Comparison of ENCODE assay signal across 8 mouse cellular contexts in the genomic region with DNA sequence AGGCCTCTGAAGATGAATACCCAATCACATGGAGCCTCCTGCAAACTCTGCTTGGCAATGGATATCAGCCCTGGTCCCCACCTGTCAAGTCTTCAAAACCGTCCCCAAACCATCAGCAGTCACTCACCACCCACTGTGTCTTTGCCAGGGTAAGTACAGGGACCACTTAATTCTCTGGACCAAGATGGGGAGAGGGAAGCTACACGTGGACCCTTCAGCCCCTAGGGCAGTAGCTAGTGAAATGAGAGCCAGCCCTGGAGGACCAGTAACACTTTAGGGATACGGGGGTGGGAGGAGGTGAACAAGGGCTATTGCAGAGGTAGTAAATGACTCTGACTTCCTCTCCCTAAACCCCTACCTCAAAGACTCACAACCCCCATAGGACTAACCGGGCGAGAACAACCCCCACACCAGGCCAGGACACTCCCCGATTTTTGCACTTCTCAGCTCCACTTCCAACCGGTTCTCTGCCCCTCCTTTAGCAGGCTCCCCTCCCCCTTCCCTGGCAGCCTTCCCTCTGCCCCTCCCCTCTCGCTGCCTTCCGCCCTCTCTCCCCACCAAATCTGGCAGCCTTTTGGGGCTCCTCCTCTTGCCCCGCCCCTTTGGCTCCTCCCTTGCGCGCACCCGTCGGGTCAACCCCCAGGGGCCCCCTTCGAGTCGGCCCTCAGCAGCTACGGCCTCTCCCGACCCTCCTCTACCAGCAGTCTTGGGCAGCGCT. TPM values are rescaled to one million over a fixed set of nuclear protein-coding genes. Genes with fewer than 3 reads are reported as not detected.
DNase-seq lines count a peak whose midpoint lies in the region; ATAC-seq and TF ChIP-seq lines count a peak whose summit lies in the region.

No protein-coding gene starts in this region.

- peak overlapping the region; percentile 48 for H3ac ChIP-seq in C2C12 (ENCODE audit: control insufficient read depth, insufficient read length, low read depth)

- peak; percentile 32; the same call in 1 of the 2 replicates for TF ChIP-seq POLR2A in embryonic fibroblast, embryonic 13.5 days (IDR thresholded peaks at IDR 0.05; ENCODE audit: low read depth, low read length)

- H3K79me2 ChIP-seq in C2C12 (ENCODE audit: control insufficient read depth, insufficient read depth): no peaks in the 10 kb centered on the region

- H3K9me3 ChIP-seq in heart, embryonic 14.5 days (ENCODE audit: control insufficient read depth, low read length): no peaks in the 10 kb centered on the region
- 0 out of 2 replicates have a peak, but pooled peaks cover 8% of the 10 kb centered on the region for H3K9me3 ChIP-seq in liver, embryonic 12.5 days (replicated peaks)
- H3K9me3 ChIP-seq in stomach, postnatal 0 days (ENCODE audit: control insufficient read depth, low read length): no peaks in the 10 kb centered on the region

- peak; percentile 88 for ATAC-seq in heart, embryonic 14.5 days (ENCODE audit: insufficient number of reproducible peaks, insufficient read depth, low FRiP score, low read depth)
- peak; percentile 75 for ATAC-seq in liver, embryonic 12.5 days
- peak; percentile 90 for ATAC-seq in stomach, postnatal 0 days (ENCODE audit: low FRiP score, low TSS enrichment)

- peak overlapping the region; percentile 21; the same call in 1 of the 2 replicates for H3K27ac ChIP-seq in embryonic fibroblast, embryonic 13.5 days (ENCODE audit: insufficient read depth, low read length)
- peak overlapping the region; percentile 87 to 94 for H3K27ac ChIP-seq in heart, embryonic 14.5 days (replicated peaks in 1 of 2; ENCODE audit: control insufficient read depth in 1 of 2, insufficient read depth in 1 of 2, low read depth in 2 of 2, low read length in 2 of 2)
- peak overlapping the region; percentile 40; the same call in 1 of the 2 replicates for H3K27ac ChIP-seq in liver, embryonic 12.5 days
- peak overlapping the region; percentile 98 for H3K27ac ChIP-seq in stomach, postnatal 0 days (replicated peaks)

- peak overlapping the region; percentile 11 for H3K4me3 ChIP-seq in C2C12 (ENCODE audit: insufficient read depth, poor library complexity, severe bottlenecking)
- no peak overlapping the region for H3K4me3 ChIP-seq in embryonic fibroblast, embryonic 13.5 days (ENCODE audit: insufficient read depth, low read length)
- H3K4me3 ChIP-seq in heart, embryonic 14.5 days (ENCODE audit: control insufficient read depth in 1 of 2, insufficient read depth in 1 of 2, low read depth in 1 of 2, low read length in 2 of 2): peak overlapping the region; percentile 51 to 89
- peak overlapping the region; percentile 65 for H3K4me3 ChIP-seq in liver, embryonic 12.5 days
- H3K4me3 ChIP-seq in stomach, postnatal 0 days (ENCODE audit: low read depth, low read length): peak overlapping the region; percentile 88

- H3K4me1 ChIP-seq in embryonic fibroblast, embryonic 13.5 days (ENCODE audit: control insufficient read depth, insufficient read depth, low read length): no peaks in the 10 kb centered on the region
- peaks cover 21 to 38% of the 10 kb centered on the region in 2 experiments for H3K4me1 ChIP-seq in heart, embryonic 14.5 days (ENCODE audit: control insufficient read depth in 2 of 2, insufficient read depth in 2 of 2, low read length in 2 of 2)
- peaks cover 31% of the 10 kb centered on the region; the same call in 1 of the 2 replicates for H3K4me1 ChIP-seq in liver, embryonic 12.5 days
- peaks cover 3% of the 10 kb centered on the region; the same call in 1 of the 2 replicates for H3K4me1 ChIP-seq in stomach, postnatal 0 days (replicated peaks; ENCODE audit: control insufficient read depth, insufficient read depth)

- no peaks in the 10 kb centered on the region for H3K79me3 ChIP-seq in C2C12 (ENCODE audit: low read depth)

- H3K4me2 ChIP-seq in heart, embryonic 14.5 days (ENCODE audit: low read length): peak overlapping the region; percentile 93
- H3K4me2 ChIP-seq in liver, embryonic 12.5 days: peak overlapping the region; percentile 90
- peak overlapping the region; percentile 86 for H3K4me2 ChIP-seq in stomach, postnatal 0 days (replicated peaks; ENCODE audit: low read depth)

- no peak for TF ChIP-seq CTCF in C2C12 (IDR thresholded peaks at IDR 0.05; ENCODE audit: control insufficient read depth, insufficient read depth, insufficient read length)
- TF ChIP-seq CTCF in embryonic fibroblast, embryonic 13.5 days (IDR thresholded peaks at IDR 0.05; ENCODE audit: borderline replicate concordance, insufficient read depth, low read length): no peak
- no peak; the same call in 1 of the 2 replicates for TF ChIP-seq CTCF in stomach, postnatal 0 days (IDR thresholded peaks at IDR 0.05; ENCODE audit: low read depth)

- DNase-seq in adrenal gland, postnatal 4 days (ENCODE audit: low spot score in 2 of 2): peak; percentile 84 to 94
- DNase-seq in kidney, postnatal 10 days: peak; percentile 99
- peak; percentile 92 for DNase-seq in naive thymus-derived CD4-positive, alpha-beta T cell, adult 2 months (ENCODE audit: low read depth)
- peak; percentile 98 for DNase-seq in stomach, postnatal 0 days (ENCODE audit: low spot score)

- H3K36me3 ChIP-seq in C2C12 (ENCODE audit: control insufficient read depth, insufficient read depth): no peaks in the 10 kb centered on the region
- H3K36me3 ChIP-seq in heart, embryonic 14.5 days (ENCODE audit: control insufficient read depth, insufficient read depth, low read length): peaks cover 42% of the 10 kb centered on the region
- peaks cover 24% of the 10 kb centered on the region for H3K36me3 ChIP-seq in liver, embryonic 12.5 days
- peaks cover 16% of the 10 kb centered on the region for H3K36me3 ChIP-seq in stomach, postnatal 0 days (ENCODE audit: control insufficient read depth, insufficient read depth, low read length)

- no peaks in the 10 kb centered on the region for H3K27me3 ChIP-seq in C2C12 (ENCODE audit: control insufficient read depth, insufficient read depth, insufficient read length)
- H3K27me3 ChIP-seq in heart, embryonic 14.5 days (ENCODE audit: control insufficient read depth, insufficient read depth, low read length): peaks cover 8% of the 10 kb centered on the region
- peaks cover 53% of the 10 kb centered on the region for H3K27me3 ChIP-seq in liver, embryonic 12.5 days (replicated peaks)
- H3K27me3 ChIP-seq in stomach, postnatal 0 days (ENCODE audit: control insufficient read depth, insufficient read depth, low read length): no peaks in the 10 kb centered on the region

- TF ChIP-seq EP300 in stomach, postnatal 0 days (optimal IDR thresholded peaks at IDR 0.05): peak; percentile 88

- 2% methylated on average over 19 of the region's 19 CpGs for WGBS in heart, embryonic 14.5 days
- WGBS in liver, embryonic 12.5 days (ENCODE audit: insufficient replicate concordance): 6% methylated on average over 19 of the region's 19 CpGs
- 3% methylated on average over 19 of the region's 19 CpGs for WGBS in stomach, postnatal 0 days

- peak overlapping the region; percentile 94 for H3K9ac ChIP-seq in heart, embryonic 14.5 days (ENCODE audit: low read length)
- H3K9ac ChIP-seq in liver, embryonic 12.5 days: no peak overlapping the region; the same call in 1 of the 2 replicates
- H3K9ac ChIP-seq in stomach, postnatal 0 days (ENCODE audit: low read length): peak overlapping the region; percentile 45; the same call in 1 of the 2 replicates

TF ChIP-seq in C2C12, 6 proteins besides CTCF, POLR2A, EP300 and RAD21:
- TF ChIP-seq MYOD1 (IDR thresholded peaks at IDR 0.05; ENCODE audit: control insufficient read depth, insufficient read length, low read depth) (no peak), USF1 (IDR thresholded peaks at IDR 0.05; ENCODE audit: low read depth) (no peak), MAX (IDR thresholded peaks at IDR 0.05) (no peak), CEBPB (IDR thresholded peaks at IDR 0.05; ENCODE audit: low read depth) (no peak), FOSL1 (IDR thresholded peaks at IDR 0.05; ENCODE audit: insufficient read depth, low read length, poor library complexity, severe bottlenecking) (no peak), MYOG (IDR thresholded peaks at IDR 0.05; ENCODE audit: control insufficient read depth, extremely low read depth, insufficient read length) (no peak)

RNA-seq across cellular contexts. Expression of gene Zfp467, which starts 1.9 kb away (rescaled TPM):
- 0.75 TPM for polyA plus RNA-seq in C2C12 (2012; fragmentation: generic; extraction: Trizol)
- 10 to 100 TPM; 64.1 to 64.7 TPM for total RNA-seq in adrenal gland, postnatal 4 days (2021)
- 10.6 and 14.7 TPM in 2 replicates for polyA plus RNA-seq in embryonic fibroblast, embryonic 13.5 days (2011; ENCODE audit: insufficient read length, low read depth, missing spikeins)
- polyA plus RNA-seq in heart, embryonic 14.5 days (2014; fragmentation: Nextera tagmentation; extraction: Ambion mirVana): 24.8 and 26.2 TPM in 2 replicates
- 2.9 and 3.9 TPM in 2 replicates for polyA plus RNA-seq in liver, embryonic 12.5 days (2016; fragmentation: Nextera tagmentation; extraction: Ambion mirVana)
- polyA plus RNA-seq in stomach, postnatal 0 days (2015; fragmentation: Nextera tagmentation; extraction: Ambion mirVana): 24.2 and 29.5 TPM in 2 replicates

RNA-seq across cellular contexts. Expression of gene Sspo, which starts 4.3 kb away (rescaled TPM):
- polyA plus RNA-seq in C2C12 (2012; fragmentation: generic; extraction: Trizol): 0.13 TPM
- total RNA-seq in adrenal gland, postnatal 4 days (2021): 1 to 10 TPM; 2.6 to 4.0 TPM
- 0.08 and 0.21 TPM in 2 replicates for polyA plus RNA-seq in embryonic fibroblast, embryonic 13.5 days (2011; ENCODE audit: insufficient read length, low read depth, missing spikeins)
- polyA plus RNA-seq in heart, embryonic 14.5 days (2014; fragmentation: Nextera tagmentation; extraction: Ambion mirVana): 0.57 and 0.58 TPM in 2 replicates
- polyA plus RNA-seq in liver, embryonic 12.5 days (2016; fragmentation: Nextera tagmentation; extraction: Ambion mirVana): 0.04 TPM in 1 of 2 replicates, not detected in the other
- polyA plus RNA-seq in stomach, postnatal 0 days (2015; fragmentation: Nextera tagmentation; extraction: Ambion mirVana): 0.04 and 0.07 TPM in 2 replicates

RNA-seq across cellular contexts. Expression of gene Krba1, which starts 48.4 kb away (rescaled TPM):
- polyA plus RNA-seq in C2C12 (2012; fragmentation: generic; extraction: Trizol): 2.7 TPM
- total RNA-seq in adrenal gland, postnatal 4 days (2021): 10 to 100 TPM; 47.5 to 50.8 TPM
- 10.8 and 15.6 TPM in 2 replicates for polyA plus RNA-seq in embryonic fibroblast, embryonic 13.5 days (2011; ENCODE audit: insufficient read length, low read depth, missing spikeins)
- polyA plus RNA-seq in heart, embryonic 14.5 days (2014; fragmentation: Nextera tagmentation; extraction: Ambion mirVana): 14.4 and 16.5 TPM in 2 replicates
- polyA plus RNA-seq in liver, embryonic 12.5 days (2016; fragmentation: Nextera tagmentation; extraction: Ambion mirVana): 3.9 and 4.1 TPM in 2 replicates
- polyA plus RNA-seq in stomach, postnatal 0 days (2015; fragmentation: Nextera tagmentation; extraction: Ambion mirVana): 5.4 and 7.8 TPM in 2 replicates

Comparison
In these comparisons a context has a peak if more than half of its experiments do, and no peak if none do; other contexts are left out.
1. H3K27ac ChIP-seq: peak in every context shown above with its lines; median percentile 98 in stomach, postnatal 0 days; 90 in heart, embryonic 14.5 days; 40 in liver, embryonic 12.5 days; 21 in embryonic fibroblast, embryonic 13.5 days.